Mouse (Mus musculus): ENCODE data around the gene Kctd20.

The Kctd20 gene

GRCm38 (mm10) chr17:28951831-28952799 is at the start of gene Kctd20:
Kctd20 (plus strand) TSS chr17:28951950.
- DNase-seq (ENCODE audit: low spot score): peak; percentile 89

- DNase-seq (ENCODE audit: low spot score): peak; percentile 66
Measured at GRCm38 (mm10) chr17:28904546-28905376, 47.0 kb upstream of the Kctd20 start.

DNA sequence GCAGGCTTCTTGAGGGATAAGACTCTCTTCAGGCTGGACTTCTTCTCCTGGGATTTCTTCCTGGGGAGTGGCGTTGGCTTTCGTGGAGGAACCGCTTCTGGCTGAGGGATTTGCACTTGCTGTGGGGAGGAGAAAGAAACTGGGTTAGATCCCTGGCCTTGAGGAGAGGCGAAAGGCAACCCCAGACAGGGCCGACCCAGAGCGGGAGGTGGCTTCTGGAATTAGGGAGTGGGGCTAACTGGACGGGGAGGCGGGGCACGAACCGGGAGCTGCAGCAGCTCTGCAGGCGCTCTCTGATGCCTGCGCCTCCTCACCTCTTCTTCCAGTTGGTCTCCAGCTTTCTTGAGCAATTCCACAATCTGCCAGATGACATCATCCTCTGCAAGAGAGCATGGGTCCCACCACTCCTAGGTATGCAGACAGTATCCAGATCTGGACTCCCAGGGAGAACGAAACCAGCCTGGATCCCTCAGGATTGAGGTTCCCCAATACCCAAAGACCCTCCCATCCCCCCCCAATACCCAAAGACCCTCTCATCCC is 46.3 kb upstream of the Kctd20 start:
- no peak for DNase-seq (ENCODE audit: low spot score)

DNA sequence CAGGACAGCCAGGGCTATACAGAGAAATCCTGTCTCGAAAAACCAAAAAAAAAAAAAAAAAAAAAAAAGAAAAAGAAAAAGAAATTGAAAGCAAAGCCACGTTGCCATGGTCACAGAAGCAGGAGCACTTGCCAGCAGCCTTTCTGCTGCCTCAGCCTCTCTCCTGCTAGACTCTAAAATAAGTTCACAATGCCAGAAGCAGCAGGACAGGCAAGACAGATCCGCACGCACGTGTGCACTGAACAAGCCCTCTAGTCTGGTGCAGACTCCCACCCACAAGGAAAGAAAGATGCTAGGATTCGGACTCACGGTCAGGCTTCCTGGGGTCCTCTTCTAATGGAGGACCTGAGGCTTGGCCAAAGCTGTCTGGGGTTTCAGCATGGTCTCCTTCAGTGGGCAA is 43.8 kb upstream of the Kctd20 start:
- no peak for DNase-seq (ENCODE audit: low spot score)

DNA sequence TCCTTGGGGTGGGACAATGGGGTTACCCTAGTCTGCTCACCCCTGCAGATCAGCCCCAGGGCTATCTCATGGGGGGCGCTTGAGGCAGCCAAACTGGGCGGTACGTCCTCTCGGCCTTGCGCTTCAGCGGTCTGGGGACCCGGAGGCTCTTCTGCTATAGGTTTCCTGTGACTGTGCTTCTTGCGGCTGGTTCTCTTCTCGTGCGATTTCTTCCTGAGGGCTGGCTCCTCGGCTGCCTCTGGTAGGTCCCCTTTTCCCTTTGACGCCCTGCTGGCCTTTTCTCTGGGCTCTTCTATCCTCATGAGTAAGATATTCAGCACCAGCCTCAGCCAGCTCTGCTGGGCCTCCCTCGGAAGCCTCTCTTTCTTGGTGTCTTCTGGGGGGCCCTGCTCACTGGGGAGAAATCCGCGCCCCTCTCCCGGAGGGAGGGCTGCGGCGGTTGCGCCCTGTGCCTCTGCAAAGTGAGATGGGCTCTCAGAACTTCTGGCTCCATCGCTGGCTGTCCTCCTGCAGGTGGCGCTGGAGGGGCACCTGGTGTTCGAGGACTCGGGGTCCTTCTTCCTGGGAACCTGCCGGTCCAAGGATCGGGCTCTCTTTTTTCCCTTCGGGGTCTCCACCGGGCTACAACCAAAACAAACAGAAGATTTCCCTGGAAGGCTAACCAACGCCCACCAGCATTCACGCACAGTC is 42.4 kb upstream of the Kctd20 start:
- peak; percentile 40 for DNase-seq (ENCODE audit: low spot score)

DNA sequence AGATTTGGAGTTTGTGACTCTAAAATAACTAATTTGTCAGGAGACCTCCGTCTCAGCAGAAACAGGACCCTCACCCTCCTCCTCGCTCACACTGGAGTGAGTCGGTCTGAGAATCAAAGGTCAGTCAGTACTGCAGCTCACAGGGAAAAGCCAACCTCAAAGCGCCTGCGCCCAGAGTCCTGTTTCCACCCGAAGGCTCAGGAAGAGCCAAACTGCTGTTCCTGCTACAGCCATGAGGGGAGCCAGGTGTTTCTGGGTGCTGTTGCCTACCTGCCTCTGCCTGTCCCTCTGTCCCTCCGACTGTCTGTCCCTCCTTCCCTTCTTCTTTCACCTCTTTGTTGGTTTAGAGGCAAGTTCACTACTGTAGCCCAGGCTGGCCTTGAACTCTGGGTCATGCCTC is 41.6 kb upstream of the Kctd20 start:
- no peak for DNase-seq (ENCODE audit: low spot score)

GRCm38 (mm10) chr17:28913200-28913599 is 38.5 kb upstream of the Kctd20 start:
- DNase-seq (ENCODE audit: low spot score): no peak

DNA sequence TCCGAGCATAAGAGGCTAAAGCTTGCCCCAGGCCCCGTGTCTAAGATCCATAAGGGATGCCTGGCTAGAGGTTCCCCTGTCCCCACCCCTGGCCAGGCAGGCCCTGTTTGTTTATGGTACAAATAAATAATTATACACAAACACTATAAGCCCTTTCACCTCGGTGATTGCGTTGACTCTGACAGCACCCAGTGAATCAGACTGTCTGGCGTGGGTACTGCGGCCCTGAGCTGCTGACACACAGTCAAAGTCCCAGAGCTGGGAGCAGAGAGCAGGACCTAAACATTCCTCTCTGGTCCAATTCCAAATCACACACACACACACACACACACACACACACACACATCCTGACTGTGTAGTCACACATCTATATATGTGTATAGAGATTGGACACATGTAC is 37.8 kb upstream of the Kctd20 start:
- no peak for DNase-seq (ENCODE audit: low spot score)

DNA sequence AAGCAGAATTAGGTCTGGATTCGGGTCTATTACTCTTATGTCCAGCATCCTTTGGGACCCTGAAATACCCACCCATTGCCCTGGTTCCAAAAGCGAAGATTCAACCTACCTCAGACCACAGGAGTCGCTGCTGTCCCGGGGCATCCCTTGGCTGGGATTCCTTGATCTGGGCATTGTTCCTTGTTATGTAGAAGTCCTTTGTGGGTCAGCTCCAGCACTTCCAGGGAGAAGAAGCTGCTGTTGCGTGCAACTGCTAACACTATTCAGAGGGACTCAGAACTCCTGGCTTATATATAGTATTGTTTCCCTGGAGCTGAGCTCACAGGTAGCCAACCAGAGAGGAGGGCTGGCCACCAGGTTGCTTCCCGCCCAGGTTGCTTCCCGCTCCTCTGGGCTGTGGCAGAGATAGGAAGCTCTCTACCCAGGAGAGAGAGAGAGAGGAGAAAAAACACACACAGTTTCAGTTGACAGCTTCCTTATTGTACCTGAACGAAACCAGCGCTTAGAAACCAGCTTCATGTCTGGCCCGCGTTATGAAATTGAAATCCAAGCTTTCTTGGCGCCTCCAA is 36.6 kb upstream of the Kctd20 start, which contains the start of gene 4930539E08Rik:
TSS of gene 4930539E08Rik (minus strand) at position 265 of the 569 bp plus-strand sequence.
- DNase-seq (ENCODE audit: low spot score): no peak

- no peak for DNase-seq (ENCODE audit: low spot score)
Measured at GRCm38 (mm10) chr17:28916520-28916919, 35.2 kb upstream of the Kctd20 start.

DNA sequence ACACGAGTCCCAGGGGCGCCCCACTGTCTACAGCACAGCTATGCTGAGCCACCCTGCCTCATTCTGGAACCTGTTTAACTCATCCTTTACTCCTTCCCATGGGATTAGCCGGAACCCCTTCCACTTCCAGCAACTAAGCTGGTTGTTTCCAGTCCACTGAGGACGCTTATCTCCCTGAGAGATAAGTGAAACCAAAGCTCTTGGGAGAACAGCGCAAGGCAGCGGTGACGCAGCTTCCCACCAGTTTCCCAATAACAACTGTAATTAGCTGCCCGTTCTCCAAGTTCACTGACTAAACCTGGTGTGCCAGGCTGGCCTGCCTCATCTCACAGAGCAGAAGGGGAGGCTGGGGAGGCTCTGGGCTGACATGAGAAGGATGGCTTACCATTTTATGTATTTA is 30.7 kb upstream of the Kctd20 start:
- no peak for DNase-seq (ENCODE audit: low spot score)

DNA sequence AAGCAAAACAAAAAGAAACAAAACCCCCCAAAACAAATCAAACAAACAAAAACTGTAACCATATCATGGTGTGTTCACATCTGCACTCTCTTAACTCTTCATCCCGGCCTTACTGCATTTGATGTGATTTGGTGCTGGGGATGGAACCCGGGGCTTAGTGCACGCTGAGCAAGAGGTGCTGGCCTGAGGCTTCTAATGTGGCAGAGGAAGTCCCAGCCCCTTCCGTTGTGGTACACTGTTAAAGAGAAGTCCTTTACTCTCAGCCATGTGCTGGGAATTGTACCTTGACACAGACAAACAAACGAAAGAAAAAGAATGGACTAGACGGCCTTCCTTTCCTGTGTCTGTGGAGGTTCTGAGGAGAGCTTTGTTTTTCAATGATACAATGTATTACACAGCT is 29.7 kb upstream of the Kctd20 start:
- no peak for DNase-seq (ENCODE audit: low spot score)

DNA sequence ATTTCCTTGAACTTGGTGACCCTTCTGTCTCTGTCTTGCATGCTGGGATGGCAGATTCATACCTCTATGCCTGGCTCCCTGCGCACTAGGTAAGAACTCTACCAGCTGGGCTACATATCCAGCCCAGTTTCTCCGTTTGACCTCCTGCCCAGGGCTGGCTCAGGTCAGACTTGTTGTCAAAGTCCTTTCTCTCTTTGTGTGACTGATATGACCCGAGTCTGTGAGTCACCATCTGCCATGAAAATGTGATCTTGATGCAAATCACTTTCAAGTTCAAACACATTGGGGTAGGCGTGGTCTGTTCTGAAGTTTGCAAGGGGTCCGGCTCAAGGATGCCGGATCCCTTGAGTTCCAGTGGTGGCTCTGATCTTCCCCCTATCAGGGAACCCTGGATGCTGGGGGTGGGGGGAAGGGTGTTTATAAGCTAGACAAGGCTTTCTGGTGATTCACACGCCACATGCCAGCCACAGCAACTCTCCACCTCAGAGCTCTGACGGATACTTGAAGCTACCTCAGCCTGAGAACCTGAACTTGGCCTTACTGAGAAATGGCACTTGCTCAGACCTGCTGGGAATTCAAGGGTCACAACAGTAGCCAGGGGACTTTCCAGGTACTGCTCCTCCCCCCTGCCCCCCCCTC is 26.7 kb upstream of the Kctd20 start:
- DNase-seq (ENCODE audit: low spot score): no peak

- DNase-seq (ENCODE audit: low spot score): peak; percentile 75
Measured at GRCm38 (mm10) chr17:28926380-28926779, 25.4 kb upstream of the Kctd20 start.

DNA sequence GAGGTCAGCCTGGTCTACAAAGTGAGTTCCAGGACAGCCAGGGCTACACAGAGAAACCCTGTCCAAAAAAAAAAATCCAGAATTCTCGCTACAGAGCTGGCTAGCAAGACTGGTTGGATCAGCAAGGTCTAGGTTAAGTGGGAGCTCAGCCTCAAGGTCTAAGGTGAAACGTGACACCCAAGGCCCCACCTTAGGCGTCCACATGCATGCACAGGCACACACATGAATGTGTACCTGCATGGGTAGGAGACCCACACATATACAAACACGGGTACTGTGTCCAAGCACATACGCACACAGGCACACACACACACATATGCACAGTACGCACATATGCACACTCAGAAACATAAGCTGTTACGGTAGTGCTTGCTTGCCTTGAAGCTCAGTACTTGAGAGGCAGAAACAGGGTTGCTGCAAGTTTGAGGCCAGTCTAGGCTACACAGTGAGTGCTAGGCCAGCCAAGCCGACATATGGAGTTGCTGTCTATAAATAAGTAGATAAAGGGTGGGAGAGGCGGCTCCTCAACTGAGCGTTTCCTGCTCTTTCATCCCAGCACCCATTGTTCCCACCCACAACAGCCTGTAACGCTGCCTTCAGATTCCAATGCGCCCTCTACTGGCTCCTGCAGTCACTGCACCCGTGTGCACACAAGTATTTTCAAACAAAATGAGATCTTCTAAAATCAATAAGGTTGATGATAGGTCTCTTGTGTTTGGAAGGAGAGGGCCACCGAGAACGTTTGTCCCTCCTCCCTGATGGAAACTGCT is 24.7 kb upstream of the Kctd20 start:
- no peak for DNase-seq (ENCODE audit: low spot score)

- no peak for DNase-seq (ENCODE audit: low spot score)
Measured at GRCm38 (mm10) chr17:28928004-28928403, 23.7 kb upstream of the Kctd20 start.

- no peak for DNase-seq (ENCODE audit: low spot score)
Measured at GRCm38 (mm10) chr17:28929369-28929768, 22.4 kb upstream of the Kctd20 start.

DNA sequence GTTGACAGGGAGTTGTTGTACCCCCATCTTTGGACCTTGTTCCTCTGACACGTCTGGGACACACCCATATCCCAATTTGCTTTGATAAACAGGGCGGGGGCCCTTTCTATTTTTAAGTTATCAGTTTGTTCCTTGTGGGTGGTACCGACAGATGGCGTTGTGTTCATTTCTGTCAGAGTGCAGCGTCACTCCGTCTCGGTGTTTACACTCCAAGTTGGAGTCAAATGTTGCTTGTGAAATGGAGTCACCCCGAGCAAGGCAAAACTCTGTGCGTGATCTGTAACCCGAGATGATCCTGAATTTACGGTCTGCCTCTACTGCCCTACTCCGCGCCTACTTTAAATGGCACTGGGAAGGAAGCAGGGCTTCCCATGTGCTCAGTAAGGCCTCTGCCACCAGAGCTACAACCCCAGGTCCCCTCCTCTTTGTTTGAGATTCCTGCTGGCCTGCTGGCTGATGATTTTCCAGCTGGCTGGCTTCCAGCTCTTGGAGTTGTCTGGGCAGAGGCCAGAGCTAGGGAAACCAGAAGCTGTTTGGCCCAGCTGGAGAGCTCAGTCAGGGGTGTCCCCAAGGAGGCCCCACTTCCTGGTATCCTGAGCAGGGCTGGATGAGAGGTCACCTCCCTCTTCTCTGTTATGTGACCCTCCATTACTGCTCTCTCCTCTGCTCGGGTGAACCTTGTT is 21.2 kb upstream of the Kctd20 start:
- DNase-seq (ENCODE audit: low spot score): peak; percentile 97

- DNase-seq (ENCODE audit: low spot score): no peak
Measured at GRCm38 (mm10) chr17:28931436-28932211, 20.1 kb upstream of the Kctd20 start.
